Mouse (Mus musculus) gonadal fat pad, adult 2 months (tissue): ENCODE data around the gene Zfp217. TPM values are rescaled to one million over a fixed set of nuclear protein-coding genes. Genes with fewer than 3 reads are reported as not detected.

Experiments
- DNase-seq: peaks from one replicate; pipeline ENCODE4 v3.0.0-alpha.2; 2012; ENCODE audit warnings: low read depth
- polyA plus RNA-seq: library from polyadenylated mRNA; depleted of rRNA; stranded (reverse); fragments of >200 nt; gene quantifications from 2 replicates; pipeline ENCODE4 v1.2.3, GENCODE M21; 2012

Zfp217 gene
- polyA plus RNA-seq, 1 experiment = 12.4 TPM

DNA sequence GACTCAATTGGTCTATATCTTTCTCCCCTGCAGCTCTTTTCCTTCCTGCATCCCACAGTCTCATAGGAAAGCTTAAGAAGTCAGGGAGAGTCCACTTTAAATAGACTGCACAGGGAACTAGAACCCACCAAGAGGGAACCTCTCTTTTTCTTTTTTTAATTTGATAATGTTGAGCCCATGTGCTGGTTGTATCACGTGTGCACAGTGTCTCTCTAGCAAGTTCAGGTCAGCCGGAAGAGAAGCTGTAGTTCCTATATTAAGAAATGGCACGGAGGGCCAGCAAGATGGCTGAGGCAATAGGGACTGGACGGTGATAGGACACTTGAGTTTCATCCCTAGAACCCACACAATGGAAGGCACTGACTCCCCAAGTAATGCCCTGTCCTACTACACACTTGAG lies 11.1 kb upstream of the Zfp217 start:
- DNase-seq = no peak

DNA sequence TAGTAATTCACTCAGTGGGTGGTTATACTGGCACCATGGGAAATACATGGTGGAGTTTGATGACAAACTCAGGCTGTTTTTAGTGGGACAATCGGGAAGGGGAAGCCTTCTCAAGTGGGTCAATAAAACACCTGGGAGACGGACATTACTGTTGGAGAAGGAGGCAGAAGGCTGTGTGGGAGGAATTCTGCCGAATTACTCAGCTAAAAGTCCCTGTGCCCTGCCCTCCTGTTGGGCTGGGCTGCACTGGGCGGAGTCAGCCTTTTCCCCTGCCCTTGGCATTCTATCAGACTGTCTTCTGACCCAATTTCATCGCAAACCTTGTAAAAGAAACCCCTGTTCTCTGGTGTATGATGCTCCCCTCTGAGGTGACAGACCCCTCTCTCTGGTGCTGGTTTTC lies 10.3 kb upstream of the Zfp217 start:
- no peak for DNase-seq

DNA sequence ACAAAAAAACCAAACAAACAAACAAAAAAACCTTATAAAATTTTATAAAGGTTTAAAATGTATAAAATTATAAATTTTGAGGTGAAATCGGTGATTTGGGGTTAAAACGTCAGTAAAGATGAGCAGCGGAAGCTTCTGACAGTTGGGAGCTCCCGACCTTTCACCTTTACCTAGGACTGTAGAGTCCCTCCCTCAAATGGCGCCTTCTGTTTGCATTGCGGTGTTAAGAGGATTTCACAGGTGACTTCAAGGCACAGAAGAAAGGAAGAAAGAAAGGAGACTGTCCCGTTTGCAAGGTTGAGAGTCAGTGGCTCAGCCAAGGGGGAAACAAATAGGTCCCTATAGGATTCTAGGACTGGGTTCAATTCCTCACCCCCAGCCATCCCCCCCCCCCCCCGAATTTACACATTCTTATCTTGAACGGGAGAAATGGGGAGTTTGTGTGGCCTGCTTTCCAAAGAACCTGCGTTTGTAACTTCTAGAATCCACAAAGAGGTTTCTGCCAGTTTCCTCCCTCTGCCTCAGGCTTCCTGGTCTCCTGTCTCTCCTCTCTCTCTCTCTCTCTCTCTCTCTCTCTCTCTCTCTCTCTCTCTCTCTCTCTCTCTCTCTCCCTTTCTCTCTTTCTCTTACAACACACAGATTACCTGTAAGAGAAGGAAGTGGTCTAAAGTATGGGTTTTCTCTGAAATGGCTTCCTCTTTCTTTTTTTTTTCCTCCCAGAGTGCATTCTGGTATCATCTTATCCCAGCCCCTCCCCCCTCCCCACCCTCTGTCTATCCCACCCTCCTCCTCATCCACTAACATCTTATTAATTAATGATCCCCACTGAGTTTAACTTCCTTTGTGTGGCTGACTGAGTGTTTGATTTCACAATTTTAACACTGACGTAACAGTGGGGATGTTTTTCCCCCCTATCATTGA lies 9.6 kb upstream of the Zfp217 start:
- DNase-seq = no peak

DNA sequence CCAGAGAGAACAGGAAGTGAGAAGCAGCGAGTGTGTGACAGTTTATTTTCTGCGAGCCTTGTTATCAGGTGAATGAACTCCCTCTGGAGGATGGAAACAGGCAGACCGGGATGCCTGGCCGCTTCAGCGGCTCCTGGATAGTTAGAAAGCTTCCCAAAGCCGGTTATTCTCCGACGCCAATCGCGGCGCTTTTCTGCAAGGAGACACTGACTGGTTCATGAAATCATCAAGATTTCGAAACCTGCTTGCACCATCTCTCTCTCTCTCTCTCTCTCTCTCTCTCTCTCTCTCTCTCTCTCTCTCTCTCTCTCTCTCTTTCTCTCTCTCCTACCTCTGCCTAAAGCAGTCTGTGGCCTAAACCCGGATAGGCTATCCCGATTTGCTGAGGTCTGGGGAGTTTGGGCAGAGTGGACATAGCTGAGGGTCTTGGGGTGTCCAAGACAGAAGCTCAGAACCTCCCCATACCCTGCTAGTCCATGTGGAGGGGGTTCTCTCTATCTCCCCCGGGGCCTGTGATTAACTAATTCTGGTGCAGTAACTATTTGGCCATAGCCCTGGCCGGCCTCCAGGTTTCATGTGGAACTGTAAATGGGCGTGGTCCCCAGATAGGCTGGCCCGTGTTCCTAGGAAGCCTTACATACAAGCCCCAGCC lies 7.3 kb upstream of the Zfp217 start:
- no peak for DNase-seq

DNA sequence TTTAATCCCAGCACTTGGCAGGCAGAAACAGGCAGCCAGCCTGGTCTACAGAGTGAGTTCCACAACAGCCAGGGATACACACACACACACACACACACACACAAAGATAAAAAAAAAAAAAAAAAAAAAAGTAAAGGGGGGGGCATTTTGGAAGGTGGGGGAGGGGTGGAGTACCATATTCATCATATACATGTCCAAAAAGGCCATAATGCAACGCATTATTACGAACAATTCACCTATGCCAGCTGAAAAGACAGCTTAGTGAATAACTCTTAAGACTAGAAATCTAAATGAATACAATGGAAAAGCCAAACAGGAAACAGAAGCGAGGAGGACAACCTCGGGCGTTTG lies 6.8 kb upstream of the Zfp217 start:
- no peak for DNase-seq

DNA sequence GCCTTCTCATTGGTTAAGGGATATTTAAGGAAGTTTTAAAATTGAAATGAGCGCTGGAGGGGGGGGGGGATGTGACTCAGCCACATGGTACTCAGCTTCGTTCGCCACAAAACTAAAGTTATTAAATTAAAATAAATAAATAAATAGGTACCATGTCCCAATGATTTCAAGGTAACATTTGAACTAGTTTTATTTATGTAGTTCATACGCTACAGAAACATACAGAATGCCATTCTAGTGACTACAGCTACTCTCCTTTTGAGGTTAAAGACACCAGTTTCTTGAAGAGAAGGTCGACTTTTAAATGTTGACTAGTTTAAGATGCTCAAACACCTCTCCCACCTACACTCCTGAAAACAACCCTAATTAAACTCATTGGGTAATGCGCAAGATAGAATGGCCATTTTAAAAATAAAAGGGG lies 6.4 kb upstream of the Zfp217 start:
- DNase-seq = no peak

DNA sequence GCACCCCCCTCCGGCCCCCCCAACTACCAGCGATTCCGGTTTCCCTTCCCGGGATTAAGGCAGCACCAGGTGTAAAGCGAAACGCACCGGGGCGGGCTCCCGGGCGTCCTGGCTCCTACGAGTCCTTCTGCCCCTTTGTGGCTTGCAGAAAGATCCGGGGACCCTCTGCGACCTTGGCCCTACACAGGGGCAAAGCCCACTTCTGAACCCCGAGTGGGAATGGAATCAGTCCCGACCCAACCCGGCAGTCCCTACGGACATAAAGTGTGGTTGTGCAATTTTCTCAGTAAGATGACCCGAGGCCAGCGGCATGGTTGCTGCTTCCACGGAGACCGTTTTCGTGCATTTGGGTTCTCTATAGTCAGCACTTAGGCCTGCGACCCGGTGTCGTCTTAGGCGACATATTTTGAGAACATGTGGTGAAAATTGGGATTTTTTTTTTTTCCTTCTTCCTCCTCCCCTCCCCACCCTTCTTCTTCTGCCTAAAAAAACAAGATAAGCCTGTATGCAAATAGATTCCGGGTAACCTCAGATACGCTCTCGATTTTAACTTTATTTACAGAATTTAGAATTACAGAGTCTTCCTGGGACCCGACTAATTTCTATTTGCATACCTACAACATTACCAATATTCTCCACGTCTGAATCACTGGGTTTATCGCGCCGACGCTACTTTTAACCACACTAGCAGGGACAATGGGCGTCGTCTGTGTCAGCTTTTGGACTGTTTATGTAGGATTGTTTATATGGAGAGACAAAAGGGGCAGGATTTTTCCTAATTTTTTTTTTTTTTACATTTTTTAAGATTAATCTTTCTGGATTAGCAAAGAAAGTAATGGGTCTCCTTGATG lies 5.7 kb upstream of the Zfp217 start:
- DNase-seq = no peak

DNA sequence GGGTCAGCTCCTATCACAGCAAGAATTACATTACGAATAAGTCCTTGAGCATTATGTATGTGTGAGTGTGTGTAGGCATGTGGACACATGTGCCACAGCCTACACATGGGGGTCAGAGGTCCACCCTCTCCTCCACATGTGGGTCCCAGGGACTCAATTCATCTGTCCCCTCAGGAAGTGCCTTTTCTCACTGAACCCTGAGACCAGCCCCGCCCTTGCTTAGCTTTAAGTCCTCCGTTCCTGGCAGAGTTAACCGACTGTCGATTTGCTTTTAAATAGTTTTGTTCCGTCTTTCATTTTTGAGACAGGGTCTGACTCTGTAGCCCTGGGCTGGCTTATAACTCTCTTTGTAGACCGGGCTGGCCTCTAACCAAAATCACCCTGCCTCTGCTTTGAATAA lies 5.0 kb upstream of the Zfp217 start:
- DNase-seq = no peak

DNA sequence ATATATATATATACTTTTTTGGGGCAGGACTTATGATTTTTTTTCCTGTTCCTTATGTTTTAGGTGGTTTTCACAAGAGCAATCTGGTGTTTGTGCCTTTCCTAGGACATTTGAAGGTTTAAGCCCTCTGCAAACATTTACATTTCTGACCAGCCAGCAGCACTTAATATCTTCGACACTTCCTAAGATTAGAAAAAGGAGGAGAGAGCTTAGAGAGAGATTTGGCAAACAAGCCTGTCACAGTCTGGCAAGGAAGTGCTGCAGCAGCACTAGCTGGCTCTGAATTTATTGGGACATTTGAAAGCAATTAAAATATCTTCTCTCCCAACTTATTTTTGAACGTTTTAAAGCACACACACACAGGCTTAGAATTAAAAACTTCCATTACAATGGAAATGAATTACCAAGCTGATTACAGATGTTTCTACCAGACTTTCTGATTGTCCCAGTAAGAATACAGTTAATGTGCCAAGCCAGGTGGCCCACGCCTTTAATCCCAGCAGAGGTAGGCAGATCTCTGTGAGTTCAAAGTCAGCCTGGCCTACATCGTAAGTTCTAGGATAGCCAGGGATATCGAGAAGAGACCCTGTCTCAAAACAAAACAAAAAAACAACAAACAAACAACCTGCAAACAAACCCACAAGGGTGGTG lies 4.3 kb upstream of the Zfp217 start:
- DNase-seq = no peak

DNA sequence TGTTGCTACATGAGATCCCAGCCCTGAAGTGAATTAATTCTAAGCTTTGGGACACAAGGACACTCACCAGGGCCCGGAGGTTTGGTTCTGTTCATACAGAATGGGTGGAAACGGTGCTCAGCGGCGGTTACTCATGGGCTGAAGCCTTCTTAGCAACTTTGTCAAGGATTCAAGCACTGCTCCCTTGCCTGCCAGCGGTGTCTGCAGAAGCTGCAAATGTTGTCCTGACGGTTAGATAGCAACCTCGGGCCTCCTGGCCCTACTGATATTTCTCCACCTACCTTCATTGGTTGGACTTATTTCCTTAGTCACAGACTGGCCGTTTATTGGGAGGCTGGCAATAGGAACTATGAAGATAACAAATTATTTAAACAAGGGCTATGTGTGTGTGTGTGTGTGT lies 3.6 kb upstream of the Zfp217 start:
- DNase-seq = no peak

DNA sequence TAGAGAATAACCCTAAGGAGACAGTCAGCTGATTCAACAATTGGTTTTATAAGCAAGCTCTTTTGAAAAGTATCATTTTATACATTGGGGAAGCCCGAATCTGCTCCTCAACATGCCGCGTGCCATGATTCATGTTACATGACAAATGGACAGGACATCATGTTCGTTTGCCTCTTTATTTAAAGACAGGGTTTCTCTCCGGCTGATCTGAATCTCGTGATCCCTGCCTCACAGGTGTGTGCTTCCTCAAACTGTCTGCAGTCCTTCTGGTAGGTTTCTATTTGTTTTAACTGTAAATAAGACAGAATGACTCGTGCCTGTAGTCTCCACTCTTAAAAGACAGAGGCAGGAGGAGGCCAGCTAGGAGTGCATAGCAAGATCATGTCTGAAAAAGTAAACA lies 925 bp upstream of the Zfp217 start:
- no peak for DNase-seq

DNA sequence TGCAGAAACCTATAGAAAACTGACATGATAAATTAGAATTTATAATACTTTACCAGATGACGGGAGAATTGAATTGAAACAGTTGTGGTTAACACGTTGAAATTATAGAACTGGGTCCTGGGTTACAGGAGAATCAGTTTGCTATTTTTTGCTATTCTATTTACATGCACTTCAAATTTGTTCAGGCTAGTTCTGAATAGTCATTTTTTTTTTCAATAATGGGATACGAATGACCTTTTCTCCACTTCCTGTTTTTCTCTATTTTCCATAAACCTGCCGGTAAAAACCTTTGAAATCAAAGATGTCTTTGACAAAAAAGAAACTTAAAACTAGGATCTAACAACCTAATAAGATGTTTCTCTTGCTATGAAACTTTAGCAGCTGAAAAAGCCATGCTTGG lies 733 bp downstream of the Zfp217 start:
- no peak for DNase-seq

DNA sequence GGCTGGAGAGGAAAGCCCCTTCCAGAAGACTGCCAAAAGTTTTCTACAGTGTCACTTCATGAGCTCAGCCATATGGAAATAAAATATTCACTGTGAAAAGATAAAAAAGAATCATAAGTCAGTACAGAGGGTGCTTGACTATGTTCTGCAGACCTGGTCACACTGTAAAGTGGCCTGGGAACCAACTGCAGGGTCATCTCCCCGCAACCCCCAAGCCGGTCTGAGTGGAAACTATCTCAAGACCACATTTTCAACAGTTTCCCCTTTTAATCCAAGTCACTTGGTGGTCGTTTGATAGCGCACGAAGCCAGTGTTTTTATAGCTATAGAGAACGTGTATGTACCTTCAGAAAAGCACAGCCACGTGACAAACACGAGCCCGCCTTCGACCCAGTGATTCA lies 3.6 kb downstream of the Zfp217 start:
- no peak for DNase-seq

DNA sequence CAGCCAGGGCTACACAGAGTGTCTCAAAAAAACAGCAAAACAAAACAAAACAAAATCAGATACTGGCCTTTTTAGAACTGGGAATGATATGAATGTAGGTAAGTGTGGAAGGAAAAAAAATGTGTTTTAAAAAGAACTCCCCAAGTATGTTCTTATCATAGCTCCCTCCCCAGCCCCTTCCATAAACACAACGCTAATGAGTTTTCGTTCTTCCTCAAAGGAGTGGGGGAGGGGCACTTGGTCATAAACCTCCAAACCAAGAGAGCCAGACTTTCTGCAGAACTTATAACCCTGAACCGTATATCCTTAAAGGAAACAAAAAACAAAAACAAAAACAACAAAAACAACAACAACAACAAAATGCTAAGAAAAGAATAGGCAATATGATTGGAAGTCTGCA lies 4.0 kb downstream of the Zfp217 start:
- DNase-seq = no peak

DNA sequence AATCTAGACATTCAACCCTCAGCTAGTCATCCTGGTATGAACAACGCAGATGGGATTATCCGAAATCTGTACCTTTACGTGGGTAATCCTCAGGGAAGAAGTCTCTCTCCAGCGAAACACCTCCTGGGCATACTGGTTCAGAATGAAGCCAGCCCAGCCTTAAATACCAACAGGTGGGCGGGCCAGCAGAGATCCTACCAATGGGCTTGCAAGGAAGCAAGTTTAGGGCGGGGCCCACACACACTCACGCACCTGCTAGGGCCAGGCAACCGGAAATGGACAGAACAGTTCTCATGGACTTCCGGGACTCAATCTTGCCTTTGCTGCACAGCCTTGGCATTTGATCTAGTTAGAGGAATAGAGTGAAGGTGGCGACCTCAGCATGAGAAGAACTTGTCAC lies 5.4 kb downstream of the Zfp217 start:
- no peak for DNase-seq

DNA sequence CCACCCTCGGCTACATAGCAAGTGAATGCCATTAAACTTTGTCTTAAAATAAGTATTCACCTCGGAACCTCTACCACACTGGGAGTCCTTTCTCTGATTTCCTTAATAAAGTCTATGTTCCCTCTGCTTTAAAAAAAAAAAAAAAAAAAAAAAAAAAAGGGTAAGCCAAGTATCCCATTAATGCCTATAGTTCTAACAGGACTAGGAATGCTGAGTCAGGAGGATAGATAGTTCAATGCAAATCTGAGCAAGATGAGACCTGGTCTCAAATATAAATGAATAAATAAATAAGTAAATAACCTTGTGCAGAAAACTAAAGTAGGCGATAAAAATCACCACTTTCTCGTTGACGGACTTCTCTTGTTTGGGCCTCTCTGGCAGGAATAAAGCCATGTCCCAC lies 6.4 kb downstream of the Zfp217 start:
- no peak for DNase-seq

DNA sequence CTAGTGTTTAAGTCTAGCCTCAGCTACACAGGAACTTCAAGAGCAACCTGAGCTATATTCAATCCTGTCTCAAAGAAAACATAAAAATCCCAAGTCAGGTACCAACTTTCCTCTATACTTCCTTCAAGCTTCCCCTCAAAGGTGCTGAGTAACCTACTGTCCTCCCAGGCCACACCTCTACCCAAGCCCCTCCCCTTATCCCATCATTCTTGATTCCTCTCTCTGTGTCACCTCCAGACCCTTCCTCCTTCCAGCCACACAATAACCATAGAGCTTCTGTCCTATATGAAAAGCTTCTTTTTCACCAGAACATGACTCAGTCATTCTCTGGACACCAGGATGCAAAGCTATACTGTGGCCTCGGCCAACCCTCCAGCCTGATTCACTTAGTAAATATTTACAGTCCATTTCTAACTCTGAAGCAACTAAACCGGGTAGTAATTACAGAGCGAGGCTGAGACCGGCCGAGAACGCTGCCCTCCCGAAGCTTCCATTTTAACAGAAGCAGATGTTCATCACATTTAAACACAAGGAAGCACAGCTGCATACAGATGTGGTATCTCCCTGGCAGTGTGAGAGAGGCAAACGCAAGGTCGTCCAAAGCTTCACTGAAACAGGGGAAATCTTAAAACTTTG lies 8.4 kb downstream of the Zfp217 start:
- no peak for DNase-seq

DNA sequence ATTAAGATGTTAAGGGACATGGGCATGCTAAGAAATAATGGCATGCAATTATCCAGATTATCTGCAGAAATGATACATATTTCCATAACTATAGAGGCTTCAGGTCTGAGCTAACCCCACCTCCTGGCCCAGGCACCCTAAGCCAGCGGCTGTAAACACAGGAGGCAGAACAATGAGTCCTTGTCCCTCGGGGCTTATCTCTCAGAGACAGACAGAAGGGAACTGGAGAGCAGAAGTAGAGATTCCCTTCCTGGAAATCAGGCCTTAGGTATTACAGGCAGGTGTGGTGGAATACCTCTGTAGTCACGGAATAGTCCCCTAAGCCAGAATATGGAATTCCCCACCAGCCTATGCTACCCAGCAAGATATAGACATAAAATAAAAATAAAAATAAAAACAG lies 11.0 kb downstream of the Zfp217 start:
- DNase-seq = no peak

DNA sequence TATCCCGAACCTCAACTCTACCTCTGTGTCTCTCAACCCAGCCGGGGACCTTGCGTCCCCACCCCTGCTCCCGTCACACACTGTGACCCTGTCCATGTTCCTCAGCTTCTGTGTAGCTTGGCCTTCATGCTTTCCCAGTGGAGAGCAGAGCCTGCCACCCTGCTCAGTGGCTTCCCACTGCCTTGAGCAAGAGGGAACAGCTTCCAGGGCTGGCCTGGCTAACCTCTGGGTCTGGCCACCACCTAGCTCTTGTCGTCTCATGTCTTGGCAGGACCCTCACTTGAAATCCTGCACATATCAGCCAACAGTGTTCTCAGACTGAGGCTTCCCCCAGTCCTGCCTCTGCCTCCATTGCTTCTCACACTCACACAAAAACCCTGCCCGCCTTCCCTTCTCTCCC lies 12.1 kb downstream of the Zfp217 start:
- no peak for DNase-seq

DNA sequence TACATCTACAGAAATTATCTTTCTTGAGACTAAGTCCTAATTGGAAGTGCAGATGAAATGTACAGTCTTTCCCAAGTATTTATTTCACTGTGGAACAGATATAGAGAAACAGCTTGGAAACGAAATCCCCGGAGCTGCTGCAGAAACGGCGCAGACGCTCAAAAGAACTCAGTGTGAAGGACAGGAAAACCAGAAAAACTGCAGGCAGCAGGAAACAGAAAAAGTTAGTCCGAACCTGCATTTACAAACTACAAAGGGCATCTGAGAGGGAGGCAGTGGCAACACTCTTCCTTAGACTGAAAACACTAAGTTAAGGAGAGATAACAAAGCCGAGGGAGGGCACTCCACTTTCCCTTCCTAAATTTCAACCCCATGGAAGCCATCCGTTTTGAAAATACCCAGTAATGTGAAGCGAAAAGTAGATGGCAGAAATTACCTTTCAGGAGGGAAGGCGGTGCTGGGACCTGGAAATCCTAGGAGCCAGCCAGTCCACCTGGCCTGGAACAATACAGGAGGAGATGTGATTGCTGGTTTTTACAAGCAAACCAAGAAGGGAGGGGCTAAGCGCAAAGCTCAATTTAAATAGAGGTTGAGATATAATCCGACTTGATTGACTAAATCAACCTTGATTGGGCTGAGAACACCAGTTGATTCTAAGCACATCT lies 13.7 kb downstream of the Zfp217 start:
- no peak for DNase-seq

DNA sequence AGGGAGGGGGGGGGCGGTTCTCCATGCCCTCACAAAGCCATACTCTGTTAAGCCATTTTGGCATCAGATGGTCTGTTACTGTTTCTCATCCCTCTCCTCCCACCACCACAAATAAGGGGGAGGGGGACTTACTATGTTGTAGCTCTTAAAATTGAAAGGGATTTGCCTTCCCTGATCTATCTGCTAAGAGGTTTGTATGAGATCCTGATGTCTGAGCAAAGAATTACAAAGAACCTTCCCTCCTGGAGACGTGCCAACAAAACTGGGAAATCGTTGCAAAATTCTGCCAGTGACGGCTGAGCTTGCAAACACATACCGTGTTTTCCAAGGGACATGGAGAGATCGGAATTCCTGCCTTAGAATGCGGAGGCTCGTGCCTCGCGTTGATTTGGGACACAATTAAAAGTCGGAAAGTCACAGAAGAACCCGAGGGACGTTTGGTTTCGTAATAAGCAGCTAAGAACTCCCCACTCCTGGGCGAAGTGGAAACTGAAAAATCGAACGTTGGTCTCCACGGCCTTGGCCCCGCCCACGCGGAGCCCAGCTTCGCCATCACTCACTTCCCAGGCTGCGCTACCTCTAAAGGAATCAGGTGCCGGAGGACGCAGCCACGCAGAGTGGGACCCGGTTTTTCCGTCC lies 14.7 kb downstream of the Zfp217 start:
- DNase-seq = no peak
